20 mouse cellular contexts compared by ENCODE assay signal in the genomic region with DNA sequence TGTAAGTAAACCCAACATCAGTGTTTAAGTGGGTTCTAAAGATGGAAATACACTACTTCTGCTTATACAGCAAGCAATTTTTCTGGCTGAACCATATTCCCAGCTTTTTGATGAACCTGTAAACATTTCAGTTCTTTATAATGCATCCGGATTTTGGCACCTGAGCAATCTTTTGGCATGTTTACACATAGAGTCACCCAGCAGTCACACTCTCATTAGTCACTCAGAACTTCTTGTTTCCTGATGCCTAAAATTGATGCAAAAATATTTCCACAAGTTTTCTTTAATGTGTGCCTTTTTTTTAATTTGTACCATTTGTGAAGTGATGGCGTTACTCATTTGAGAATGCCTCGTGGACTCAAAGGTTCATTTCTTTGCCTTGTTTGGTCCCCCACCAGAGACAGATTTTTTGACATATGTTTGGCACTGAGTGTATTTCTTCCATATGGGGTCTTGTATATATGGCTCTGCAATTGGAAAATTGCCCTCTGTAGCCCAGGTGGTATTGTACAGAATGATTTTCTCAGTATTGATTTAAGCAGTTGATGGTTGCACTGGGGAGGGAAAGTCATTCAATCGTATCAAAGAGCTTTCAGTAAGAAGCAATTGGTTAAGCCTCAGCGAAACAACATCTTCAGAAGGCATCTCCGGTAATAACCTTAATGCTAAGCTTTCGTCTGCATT.
DNase-seq lines count a peak whose midpoint lies in the region; ATAC-seq lines count a peak whose summit lies in the region.
"Had no signal": no experiment of that assay in that cellular context is flagged by ENCODE, and none has a peak within 500 bp of the region (broad histone marks: within the 10 kb centered on the region; RNA-seq: fewer than 3 reads in every experiment).

No protein-coding gene starts in this region.

- H3K27me3 ChIP-seq in hindbrain, embryonic 15.5 days = no peaks in the 10 kb centered on the region
- no peaks in the 10 kb centered on the region for H3K27me3 ChIP-seq in hindbrain, embryonic 12.5 days
- H3K27me3 ChIP-seq in neural tube, embryonic 13.5 days = no peaks in the 10 kb centered on the region
- H3K27me3 ChIP-seq: megakaryocyte, embryonic 14.5 days; stomach, embryonic 15.5 days had no signal

- H3K36me3 ChIP-seq in hindbrain, embryonic 15.5 days = no peaks in the 10 kb centered on the region
- H3K36me3 ChIP-seq in hindbrain, embryonic 12.5 days = no peaks in the 10 kb centered on the region
- no peaks in the 10 kb centered on the region for H3K36me3 ChIP-seq in neural tube, embryonic 13.5 days
- H3K36me3 ChIP-seq: stomach, embryonic 15.5 days had no signal

- no peak overlapping the region for H3K27ac ChIP-seq in hindbrain, embryonic 15.5 days (replicated peaks)
- no peak overlapping the region for H3K27ac ChIP-seq in hindbrain, embryonic 12.5 days
- H3K27ac ChIP-seq in neural tube, embryonic 13.5 days (replicated peaks) = no peak overlapping the region
- H3K27ac ChIP-seq: gastrocnemius, adult 2 months; stomach, embryonic 15.5 days had no signal

- H3K4me2 ChIP-seq in hindbrain, embryonic 15.5 days = no peak overlapping the region
- no peak overlapping the region for H3K4me2 ChIP-seq in hindbrain, embryonic 12.5 days (replicated peaks)
- no peak overlapping the region for H3K4me2 ChIP-seq in neural tube, embryonic 13.5 days
- H3K4me2 ChIP-seq: heart, embryonic 11.5 days; liver, embryonic 11.5 days; stomach, embryonic 15.5 days had no signal

- 61% methylated on average over 7 of the region's 7 CpGs for WGBS in hindbrain, embryonic 15.5 days
- 79% methylated on average over 7 of the region's 7 CpGs for WGBS in hindbrain, embryonic 12.5 days
- WGBS in neural tube, embryonic 13.5 days = 61% methylated on average over 7 of the region's 7 CpGs

- H3K4me1 ChIP-seq in hindbrain, embryonic 15.5 days (replicated peaks) = no peaks in the 10 kb centered on the region
- H3K4me1 ChIP-seq in hindbrain, embryonic 12.5 days = no peaks in the 10 kb centered on the region
- no peaks in the 10 kb centered on the region for H3K4me1 ChIP-seq in neural tube, embryonic 13.5 days (replicated peaks)
- H3K4me1 ChIP-seq: megakaryocyte, embryonic 14.5 days; stomach, embryonic 15.5 days had no signal

- peak; percentile 73; the same call in 1 of the 2 replicates for ATAC-seq in hindbrain, embryonic 15.5 days (ENCODE audit: low FRiP score, low read depth)
- no peak for ATAC-seq in hindbrain, embryonic 12.5 days (ENCODE audit: low FRiP score)
- ATAC-seq in neural tube, embryonic 13.5 days (ENCODE audit: low read depth) = peak; percentile 83

- H3K9ac ChIP-seq in hindbrain, embryonic 15.5 days = no peak overlapping the region
- no peak overlapping the region for H3K9ac ChIP-seq in hindbrain, embryonic 12.5 days
- no peak overlapping the region for H3K9ac ChIP-seq in neural tube, embryonic 13.5 days
- H3K9ac ChIP-seq: stomach, embryonic 15.5 days had no signal

- H3K4me3 ChIP-seq in hindbrain, embryonic 15.5 days = no peak overlapping the region
- H3K4me3 ChIP-seq in hindbrain, embryonic 12.5 days = no peak overlapping the region
- no peak overlapping the region for H3K4me3 ChIP-seq in neural tube, embryonic 13.5 days
- H3K4me3 ChIP-seq: gastrocnemius, adult 2 months; megakaryocyte, embryonic 14.5 days; stomach, embryonic 15.5 days had no signal

- H3K9me3 ChIP-seq in hindbrain, embryonic 15.5 days = no peaks in the 10 kb centered on the region
- no peaks in the 10 kb centered on the region for H3K9me3 ChIP-seq in hindbrain, embryonic 12.5 days (replicated peaks)
- H3K9me3 ChIP-seq in neural tube, embryonic 13.5 days = no peaks in the 10 kb centered on the region
- H3K9me3 ChIP-seq: megakaryocyte, embryonic 14.5 days; stomach, embryonic 15.5 days had no signal

- peak; percentile 5 to 52 for DNase-seq in cerebellum, postnatal 14 days
- no peak for DNase-seq in cerebellum, adult 8-10 months
- DNase-seq in brain, embryonic 18.5 days (ENCODE audit: low read depth, low spot score) = peak; percentile 45
- DNase-seq in heart, adult 11 months = no peak
- DNase-seq: adrenal gland, postnatal 25 days; gastrocnemius, adult 2 months; heart, postnatal 10 days; kidney, adult 8-10 months; kidney, postnatal 25 days; lung, adult 18-20 months; right cerebral cortex, postnatal 25 days; thymus, adult 18-20 months; thymus, postnatal 4 days had no signal

Comparison
In these comparisons a context has a peak if more than half of its experiments do, and no peak if none do; other contexts are left out.
1. DNase-seq: peak in cerebellum, postnatal 14 days (2 of 2) and brain, embryonic 18.5 days (single experiment); none in cerebellum, adult 8-10 months (single experiment) and heart, adult 11 months (single experiment).